Mouse (Mus musculus): Measurements from ENCODE around the gene Elovl2.

The Elovl2 gene

DNA sequence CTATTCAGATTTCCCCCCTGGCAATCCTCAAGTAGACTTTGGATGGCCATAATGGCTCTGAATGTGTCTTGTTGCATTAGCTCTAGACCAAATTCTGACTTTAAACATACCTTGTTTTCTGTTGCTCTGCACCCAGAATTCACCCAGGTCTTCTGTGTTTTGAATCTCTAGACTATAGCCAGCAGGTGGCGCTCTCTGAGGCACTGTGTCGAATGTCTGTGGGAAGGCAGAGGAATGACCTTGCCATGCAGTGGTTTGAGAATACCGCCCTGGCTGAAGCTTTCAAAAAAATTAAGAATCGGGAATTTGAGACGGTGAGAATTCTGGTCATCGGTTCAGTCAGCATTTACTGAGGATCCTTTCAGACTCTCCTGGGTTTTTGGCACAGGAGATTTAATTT, 85.3 kb downstream of the Elovl2 start:
- DNase-seq (ENCODE audit: low spot score), result peak; percentile 10

All from left cerebral cortex, adult 11 months (tissue).